Mouse (Mus musculus): Measurements from ENCODE around the gene Mrnip.

Mrnip gene

GRCm38 (mm10) chr11:50206037-50206436 lies 31.8 kb downstream of the Mrnip start:
- ChIA-PET CTCF (interaction anchor here in 1 of 4 experiments (0.7 kb wide), 1 partner anchor 44 kb away, joined by 3 read pairs; no protein-coding TSS in a partner anchor), POLR2A (interaction anchor here in 3 of 4 experiments (0.8 to 34.0 kb wide), 18 partner anchors 9 to 171 kb away, joined by 3 to 742 read pairs (median 7); partner anchors contain the start of genes Mrnip (in 2 of the 3), Hnrnph1 (in 1 of the 3), Maml1 (in 1 of the 3) and Mgat4b (in 1 of the 3))

DNA sequence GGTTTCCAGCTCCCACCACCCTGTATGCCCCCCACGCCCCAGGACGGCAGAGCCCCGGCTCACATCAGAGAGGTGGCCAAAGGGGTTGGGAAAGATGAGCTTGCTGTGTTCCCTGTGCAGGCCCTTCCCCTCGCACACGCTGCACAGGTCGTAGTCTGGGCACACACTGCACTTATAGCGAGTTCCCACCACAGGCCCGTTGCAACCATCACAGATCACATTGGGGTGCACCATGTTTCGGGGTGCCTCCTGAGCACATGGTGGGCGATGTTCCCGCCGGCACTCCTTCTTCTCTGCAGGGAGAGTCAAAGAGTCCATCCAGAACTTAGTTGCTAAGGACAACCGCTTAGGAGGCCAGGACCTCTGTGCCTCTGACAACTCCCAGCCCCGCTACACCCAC lies 33.1 kb downstream of the Mrnip start:
- ChIA-PET POLR2A (interaction anchor here in 3 of 4 experiments (0.7 to 19.1 kb wide), 24 partner anchors 7 to 170 kb away, joined by 3 to 742 read pairs (median 6); partner anchors contain the start of genes Mrnip (in 2 of the 3), Hnrnph1 (in 1 of the 3), Maml1 (in 1 of the 3) and Tbc1d9b (in 1 of the 3)), CTCF (interaction anchor here in 1 of 4 experiments (0.6 kb wide), 1 partner anchor 1647 kb away, joined by 6 read pairs; no protein-coding TSS in a partner anchor)

DNA sequence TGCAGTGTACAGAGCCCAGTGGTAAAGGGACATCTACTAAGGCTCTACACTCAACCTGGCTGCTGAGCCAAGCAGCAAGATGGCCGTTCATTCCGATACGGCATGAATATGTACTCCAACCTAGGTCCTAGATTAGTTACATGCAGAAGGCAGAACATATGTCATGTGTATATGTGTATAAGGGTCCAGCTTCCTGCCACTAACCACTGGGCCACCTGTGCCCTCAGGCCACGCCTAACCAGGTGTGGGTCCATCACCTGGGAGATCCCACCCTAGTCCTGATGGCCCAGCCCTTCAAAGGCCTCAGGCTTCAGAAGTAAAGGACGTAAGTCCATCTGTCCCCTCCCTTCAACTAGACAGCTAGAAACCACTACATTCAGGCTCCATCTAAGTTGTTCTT lies 33.8 kb downstream of the Mrnip start:
- ChIA-PET POLR2A (interaction anchor here in 3 of 4 experiments (0.6 to 19.1 kb wide), 24 partner anchors 7 to 1034 kb away, joined by 3 to 742 read pairs (median 8); partner anchors contain the start of genes Mrnip (in 2 of the 3), Hnrnph1 (in 1 of the 3) and Maml1 (in 1 of the 3)), CTCF (interaction anchor here in 1 of 4 experiments (0.6 kb wide), 1 partner anchor 1646 kb away, joined by 6 read pairs; no protein-coding TSS in a partner anchor)

- ChIA-PET POLR2A (interaction anchor here (0.5 to 19.1 kb wide), 125 partner anchors 8 to 1393 kb away, joined by 3 to 742 read pairs (median 5); partner anchors contain the start of genes Hnrnph1 (in 3 of the 4), Maml1 (in 3 of the 4), Mrnip (in 3 of the 4) and Tbc1d9b (in 3 of the 4)), CTCF (interaction anchor here (0.5 to 1.9 kb wide), 11 partner anchors 15 to 1058 kb away, joined by 3 to 7 read pairs (median 4); partner anchors contain the start of gene Mrnip (in 1 of the 4))
Measured at GRCm38 (mm10) chr11:50210101-50210504, 35.9 kb downstream of the Mrnip start.

DNA sequence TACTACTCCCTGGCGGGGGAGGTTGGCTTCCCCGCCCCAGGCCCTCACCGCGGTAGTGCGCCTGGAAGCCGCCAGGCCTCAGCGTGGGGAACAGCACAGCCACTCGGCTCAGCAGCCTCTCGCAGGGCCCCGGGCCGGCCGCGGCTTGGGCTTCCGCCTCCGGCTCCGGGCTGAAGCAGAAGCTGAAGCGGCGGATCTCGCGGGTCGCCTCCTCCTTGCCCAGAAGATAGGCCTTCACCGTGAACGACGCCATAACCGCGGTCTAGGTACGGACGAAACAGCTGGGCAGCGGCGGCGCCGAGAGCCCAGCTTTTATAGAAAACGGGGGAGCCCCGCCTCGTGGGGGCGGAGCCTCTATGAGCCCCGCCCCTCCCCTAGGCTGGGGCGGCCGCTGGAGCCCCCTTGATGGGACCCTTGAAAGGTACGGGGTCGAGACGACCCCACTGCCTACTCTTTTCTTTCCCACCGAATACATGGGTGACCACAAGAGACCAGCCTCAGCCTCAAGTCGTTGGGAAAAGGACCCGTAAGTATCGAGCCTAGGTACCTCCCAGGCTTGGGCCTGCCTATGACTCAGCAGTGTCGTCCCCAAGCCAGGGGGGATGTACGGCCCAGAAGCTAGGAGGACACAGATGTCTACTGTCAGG lies 36.4 kb downstream of the Mrnip start, which contains the start of the genes Sqstm1 and Mgat4b:
Gene Sqstm1, minus strand, starts transcription at position 323 of the 647 bp plus-strand sequence.
Gene Mgat4b, plus strand, starts transcription at position 386 of the 647 bp plus-strand sequence.
- ChIA-PET CTCF (interaction anchor here (0.6 to 2.8 kb wide), 14 partner anchors 14 to 1058 kb away, joined by 3 to 9 read pairs (median 4); partner anchors contain the start of gene Mrnip (in 1 of the 4)), POLR2A (interaction anchor here (0.5 to 19.1 kb wide), 129 partner anchors 8 to 1393 kb away, joined by 3 to 742 read pairs (median 5); partner anchors contain the start of genes Hnrnph1 (in 3 of the 4), Maml1 (in 3 of the 4), Mrnip (in 3 of the 4) and Tbc1d9b (in 3 of the 4))

DNA sequence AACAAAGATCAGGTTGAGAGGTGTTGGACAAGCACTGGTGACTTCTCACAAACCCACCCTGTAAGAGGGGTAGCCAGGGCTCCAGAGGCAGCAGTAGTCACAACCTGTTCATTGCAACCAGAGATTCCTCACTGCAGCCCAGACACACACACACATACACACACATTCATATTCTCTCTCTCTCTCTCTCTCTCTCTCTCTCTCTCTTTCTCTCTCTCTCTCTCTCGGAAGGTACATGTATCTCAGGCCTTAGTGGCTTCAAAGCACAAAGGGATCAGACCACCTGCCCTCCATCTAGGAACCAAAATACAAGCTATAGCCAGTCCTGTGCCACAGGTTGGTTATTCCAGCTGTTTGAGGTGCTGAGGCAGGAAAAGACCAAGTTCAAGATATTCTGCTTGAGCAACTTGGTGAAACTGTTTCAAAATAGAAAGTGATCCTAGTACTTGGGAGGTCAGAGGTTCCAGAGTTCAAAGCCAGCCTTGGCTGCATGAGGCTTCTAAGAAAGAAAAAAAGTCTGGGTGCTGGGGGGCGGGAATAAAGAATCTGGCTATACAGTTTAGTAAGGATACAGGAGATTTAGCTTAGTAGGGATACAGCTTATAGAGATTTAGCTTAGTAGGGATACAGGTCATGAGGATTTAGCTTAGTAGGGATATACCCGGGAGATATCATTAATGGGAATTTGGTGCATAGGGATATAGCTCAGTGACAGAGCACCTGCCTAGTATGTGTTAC lies 37.2 kb downstream of the Mrnip start:
- POLR2A ChIA-PET = interaction anchor here (0.5 to 19.1 kb wide), 95 partner anchors 9 to 225 kb away, joined by 3 to 742 read pairs (median 8); partner anchors contain the start of genes Hnrnph1 (in 3 of the 4), Ltc4s (in 3 of the 4), Maml1 (in 3 of the 4) and Mrnip (in 3 of the 4)
- CTCF ChIA-PET = interaction anchor here in 3 of 4 experiments (0.6 to 2.8 kb wide), 10 partner anchors 12 to 497 kb away, joined by 3 to 9 read pairs (median 3); no protein-coding TSS in a partner anchor

DNA sequence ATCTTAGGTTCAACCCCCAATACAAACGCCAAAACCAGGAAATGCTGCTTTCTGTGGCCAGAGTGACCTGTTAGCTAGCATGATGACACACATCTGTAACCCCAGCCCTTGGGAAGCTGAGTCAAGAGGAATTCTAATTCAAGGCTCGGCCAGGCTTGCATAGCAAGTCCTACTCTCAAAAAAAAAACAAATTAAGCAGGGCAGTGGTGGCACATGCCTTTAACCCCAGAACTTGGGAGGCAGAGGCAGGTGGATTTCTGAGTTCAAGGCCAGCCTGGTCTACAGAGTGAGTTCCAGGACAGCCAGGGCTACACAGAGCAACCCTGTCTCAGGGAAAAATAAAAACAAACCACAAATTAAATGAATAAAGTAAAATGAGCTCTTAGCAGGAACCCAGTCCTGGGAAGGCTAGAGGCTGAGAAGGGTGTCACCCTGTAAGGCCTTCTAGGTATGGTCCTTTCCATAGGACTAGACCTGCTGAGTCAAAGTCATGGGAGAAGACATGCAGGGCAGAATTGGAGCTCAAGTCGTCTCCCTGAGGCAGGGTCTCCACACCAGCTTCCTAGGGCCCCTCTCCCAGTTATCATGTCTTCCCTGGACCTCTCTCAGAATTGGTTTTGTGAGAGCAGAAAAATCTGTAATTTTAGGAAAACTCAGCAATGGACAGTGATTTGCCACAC lies 38.0 kb downstream of the Mrnip start:
- POLR2A ChIA-PET = interaction anchor here (0.6 to 19.1 kb wide), 71 partner anchors 9 to 1437 kb away, joined by 3 to 742 read pairs (median 7); partner anchors contain the start of genes Ltc4s (in 3 of the 4), Mrnip (in 3 of the 4), Canx (in 2 of the 4) and Hnrnph1 (in 2 of the 4)
- CTCF ChIA-PET = interaction anchor here in 3 of 4 experiments (0.6 to 2.8 kb wide), 10 partner anchors 11 to 498 kb away, joined by 3 to 9 read pairs (median 3); no protein-coding TSS in a partner anchor

DNA sequence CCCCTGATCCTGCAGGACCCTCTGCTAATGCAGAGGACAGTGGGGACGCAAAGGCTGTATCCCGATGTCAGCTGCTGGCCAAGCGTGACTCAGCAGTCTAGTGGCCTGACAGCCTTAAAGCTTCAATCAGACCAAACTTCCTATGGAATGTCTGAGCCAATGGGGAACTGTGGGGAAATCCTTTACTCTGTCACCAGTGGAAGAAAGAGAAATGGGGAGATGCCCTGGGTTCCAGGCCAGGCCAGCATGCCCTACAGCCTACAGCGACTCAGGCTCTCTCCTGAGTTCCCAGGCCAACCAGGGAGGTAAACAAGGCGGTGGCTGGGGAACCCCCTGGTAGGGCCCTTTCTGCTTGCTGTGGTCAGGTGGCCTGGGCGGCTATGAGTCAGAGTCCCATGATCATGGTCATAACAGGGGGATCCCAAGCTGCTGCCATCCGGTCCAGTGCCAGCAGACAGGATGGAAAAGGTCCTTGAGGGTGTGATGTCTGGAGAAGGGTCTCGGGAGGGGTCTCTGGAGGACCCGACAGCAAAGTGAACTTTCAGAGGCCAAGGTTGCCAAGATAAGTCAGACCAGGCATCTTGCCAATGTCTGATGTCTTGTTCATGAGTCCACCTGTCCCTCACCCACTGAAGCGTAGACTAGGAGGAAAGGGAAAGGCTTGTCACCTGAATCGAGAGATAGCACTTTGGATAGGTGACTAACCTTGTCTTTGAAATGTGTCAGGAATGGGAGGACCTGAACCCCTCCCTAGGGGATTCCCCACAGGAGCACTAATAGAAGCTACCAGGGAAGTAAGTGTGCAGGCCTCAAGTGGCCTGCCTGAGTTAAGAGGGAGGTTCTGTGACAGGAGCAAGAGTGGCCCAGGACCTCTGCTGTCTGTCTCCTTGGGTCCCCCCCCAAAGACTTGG lies 38.9 kb downstream of the Mrnip start:
- ChIA-PET POLR2A (interaction anchor here in 3 of 4 experiments (0.7 to 19.1 kb wide), 63 partner anchors 9 to 1436 kb away, joined by 3 to 742 read pairs (median 5); partner anchors contain the start of genes Ltc4s (in 3 of the 3), Mrnip (in 3 of the 3), Hnrnph1 (in 2 of the 3) and Maml1 (in 2 of the 3)), CTCF (interaction anchor here in 3 of 4 experiments (0.6 to 2.8 kb wide), 7 partner anchors 10 to 99 kb away, joined by 3 to 9 read pairs (median 3); no protein-coding TSS in a partner anchor)

DNA sequence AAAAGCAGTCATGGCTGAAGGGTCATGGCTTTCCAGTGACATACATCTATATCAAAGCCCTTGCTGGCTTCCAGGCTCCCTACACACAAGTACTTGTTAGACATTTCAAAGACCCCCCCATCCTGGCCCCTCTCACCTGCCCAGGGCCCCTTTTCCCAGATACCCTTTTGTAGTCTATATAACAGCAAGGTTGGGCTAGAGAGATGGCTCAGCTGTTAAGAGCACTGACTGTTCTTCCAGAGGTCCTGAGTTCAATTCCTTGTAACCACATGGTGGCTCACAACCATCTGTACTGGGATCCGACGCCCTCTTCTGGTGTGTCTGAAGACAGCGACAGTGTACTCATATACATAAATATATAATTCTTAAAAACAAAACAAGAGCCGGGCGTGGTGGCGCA lies 40.4 kb downstream of the Mrnip start:
- POLR2A ChIA-PET = interaction anchor here in 3 of 4 experiments (1.1 to 19.1 kb wide), 14 partner anchors 10 to 163 kb away, joined by 3 to 742 read pairs (median 32); partner anchors contain the start of genes Mrnip (in 2 of the 3), Hnrnph1 (in 1 of the 3), Ltc4s (in 1 of the 3) and Maml1 (in 1 of the 3)
- CTCF ChIA-PET = interaction anchor here in 2 of 4 experiments (0.6 to 2.3 kb wide), 3 partner anchors 11 to 19 kb away, joined by 3 to 5 read pairs (median 4); no protein-coding TSS in a partner anchor

- POLR2A ChIA-PET = interaction anchor here in 3 of 4 experiments (0.8 to 19.1 kb wide), 13 partner anchors 3 to 162 kb away, joined by 3 to 742 read pairs (median 9); partner anchors contain the start of genes Mrnip (in 2 of the 3), Canx (in 1 of the 3), Mgat4b (in 1 of the 3) and Sqstm1 (in 1 of the 3)
- CTCF ChIA-PET = interaction anchor here in 3 of 4 experiments (0.6 to 2.1 kb wide), 7 partner anchors 9 to 538 kb away, joined by 3 to 14 read pairs (median 4); partner anchors contain the start of gene Mrnip (in 1 of the 3)
Measured at GRCm38 (mm10) chr11:50215633-50216032, 41.4 kb downstream of the Mrnip start.

DNA sequence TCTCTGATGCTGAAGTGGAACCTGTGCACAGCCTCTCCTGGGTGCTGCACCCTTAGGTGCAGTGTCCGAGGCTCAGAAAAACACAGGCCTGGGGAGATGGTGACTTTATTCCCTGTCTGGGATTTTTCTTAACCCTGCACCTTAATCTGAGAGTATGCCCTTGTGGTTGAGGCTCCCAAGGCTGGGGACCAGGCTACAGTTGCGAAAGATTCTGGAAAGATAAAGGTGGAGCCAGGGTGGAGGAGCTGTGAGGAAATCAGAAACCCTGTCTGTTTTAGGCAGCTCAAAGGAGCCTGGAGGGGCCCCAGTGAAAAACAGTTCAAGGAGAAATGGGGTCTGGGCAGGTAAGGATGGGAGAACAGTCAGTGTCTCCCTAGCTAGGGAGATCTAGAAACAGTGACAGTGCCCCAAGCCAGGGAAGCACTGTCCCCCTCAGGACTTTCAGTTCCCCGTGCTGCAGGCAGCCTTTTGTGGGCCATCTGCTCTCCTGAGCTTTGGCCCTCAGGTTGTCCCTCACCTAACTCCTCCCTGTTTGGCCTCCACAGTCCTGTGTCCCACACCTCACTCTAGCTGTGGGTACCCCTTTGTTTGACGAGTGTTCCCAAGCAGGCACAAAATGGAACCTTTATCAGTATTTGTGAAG lies 42.6 kb downstream of the Mrnip start:
- ChIA-PET POLR2A (interaction anchor here (0.6 to 19.1 kb wide), 36 partner anchors 4 to 634 kb away, joined by 3 to 742 read pairs (median 5); partner anchors contain the start of genes Canx (in 2 of the 4), Maml1 (in 2 of the 4), Mgat4b (in 2 of the 4) and Mrnip (in 2 of the 4)), CTCF (interaction anchor here in 2 of 4 experiments (0.6 to 2.1 kb wide), 11 partner anchors 8 to 670 kb away, joined by 3 to 14 read pairs (median 4); no protein-coding TSS in a partner anchor)

- ChIA-PET CTCF (interaction anchor here in 3 of 4 experiments (0.7 to 2.0 kb wide), 7 partner anchors 9 to 231 kb away, joined by 3 to 12 read pairs (median 4); no protein-coding TSS in a partner anchor), POLR2A (interaction anchor here in 3 of 4 experiments (0.6 to 19.1 kb wide), 38 partner anchors 5 to 428 kb away, joined by 3 to 742 read pairs (median 4); partner anchors contain the start of genes Mrnip (in 3 of the 3), Mgat4b (in 2 of the 3), Sqstm1 (in 2 of the 3) and Canx (in 1 of the 3))
Measured at GRCm38 (mm10) chr11:50217811-50218210, 43.6 kb downstream of the Mrnip start.

DNA sequence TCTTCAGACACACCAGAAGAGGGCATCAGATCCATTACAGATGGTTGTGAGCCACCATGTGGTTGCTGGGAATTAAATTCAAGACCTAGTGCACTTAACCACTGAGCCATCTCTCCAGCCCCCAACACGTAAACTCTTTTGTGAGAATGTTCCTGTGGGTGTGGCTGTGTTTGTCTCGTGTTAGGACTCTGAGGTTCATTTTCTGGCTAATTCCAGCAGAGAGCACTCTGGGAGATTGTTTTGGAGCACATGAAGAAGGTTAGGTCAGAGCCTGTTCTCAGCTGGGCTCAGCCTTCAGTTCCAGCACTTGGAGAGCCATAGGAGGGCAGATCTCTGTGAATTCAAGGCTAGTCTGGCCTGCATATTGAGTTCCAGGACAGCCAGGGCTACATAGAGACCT lies 45.6 kb downstream of the Mrnip start:
- ChIA-PET CTCF (interaction anchor here in 1 of 4 experiments (0.8 kb wide), 1 partner anchor 12 kb away, joined by 5 read pairs; no protein-coding TSS in a partner anchor), POLR2A (interaction anchor here in 3 of 4 experiments (0.8 to 19.1 kb wide), 10 partner anchors 4 to 30 kb away, joined by 3 to 742 read pairs (median 250); partner anchors contain the start of genes Mgat4b (in 3 of the 3), Sqstm1 (in 3 of the 3) and Mrnip (in 1 of the 3))

Measured in embryonic stem cell, embryonic (primary cell).